Mouse (Mus musculus): ENCODE measurements at regions not wholly inside any gene's neighbourhood (a gene's known extent, or its start where the extent isn't known, plus 50 kb on each side); places are given as distances from the start of the nearest gene placed in this dataset.

DNA sequence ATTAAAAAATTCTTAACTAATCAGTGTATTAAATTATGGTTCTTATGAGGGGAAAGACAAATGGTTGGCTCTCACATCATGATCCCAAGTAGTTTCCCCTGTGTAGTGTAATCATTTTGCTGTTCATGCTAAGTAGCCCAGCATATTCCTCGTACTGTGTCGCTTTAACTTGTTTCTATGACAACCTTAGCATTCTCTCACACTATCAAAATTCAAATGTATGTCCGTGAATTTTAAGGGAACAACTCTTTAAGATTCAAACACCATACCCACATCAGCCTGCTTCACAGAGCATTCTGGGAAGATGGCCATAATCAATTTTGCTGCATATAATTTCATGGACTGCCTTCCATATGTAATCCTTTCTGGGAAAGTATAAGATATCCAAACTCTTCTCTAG, 241.4 kb upstream of the Ubash3b start:
- TF ChIP-seq CTCF (IDR thresholded peaks at IDR 0.05; ENCODE audit: low read depth) = no peak
- 89% methylated on average over 3 of the region's 3 CpGs for WGBS
- Histone ChIP-seq H3K9me3 (ENCODE audit: control insufficient read depth) (no peaks in the 10 kb centered on the region), H3K4me2 (replicated peaks; ENCODE audit: low read depth) (no peak overlapping the region), H3K9ac (ENCODE audit: low read depth, low read length) (no peak overlapping the region), H3K4me1 (replicated peaks; ENCODE audit: control insufficient read depth, insufficient read depth, low read length) (no peaks in the 10 kb centered on the region), H3K27me3 (replicated peaks; ENCODE audit: control insufficient read depth, insufficient read depth, low read length) (no peaks in the 10 kb centered on the region), H3K36me3 (ENCODE audit: control insufficient read depth, insufficient read depth) (no peaks in the 10 kb centered on the region), H3K27ac (ENCODE audit: low read depth, low read length) (no peak overlapping the region), H3K4me3 (ENCODE audit: low read depth, low read length) (no peak overlapping the region)
- no peak for ATAC-seq

DNA sequence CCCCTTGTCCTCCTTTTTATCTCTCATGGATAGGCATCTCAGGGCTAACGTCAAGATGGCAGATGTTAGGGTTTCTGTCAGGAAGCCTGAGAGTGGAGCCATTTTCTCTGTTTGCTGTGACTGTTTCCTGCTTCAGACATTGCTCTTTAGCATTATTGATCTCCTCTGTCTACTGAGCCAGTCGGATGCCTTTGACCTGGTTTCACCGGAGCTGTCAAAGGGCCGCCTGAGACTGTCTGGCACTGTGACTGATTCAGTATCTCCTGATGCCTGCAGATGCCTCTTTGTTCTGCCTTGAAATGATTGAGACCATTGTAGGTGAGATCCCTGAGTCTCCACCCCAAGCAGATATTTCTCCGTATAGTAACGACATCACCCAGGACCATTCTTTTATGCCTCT, 239.5 kb upstream of the Ubash3b start:
- H3K27ac ChIP-seq (ENCODE audit: low read depth, low read length) = no peak overlapping the region
- no peaks in the 10 kb centered on the region for H3K27me3 ChIP-seq (replicated peaks; ENCODE audit: control insufficient read depth, insufficient read depth, low read length)
- no peaks in the 10 kb centered on the region for H3K36me3 ChIP-seq (ENCODE audit: control insufficient read depth, insufficient read depth)
- TF ChIP-seq CTCF (IDR thresholded peaks at IDR 0.05; ENCODE audit: low read depth) = no peak
- no peak overlapping the region for H3K4me3 ChIP-seq (ENCODE audit: low read depth, low read length)
- H3K4me1 ChIP-seq (replicated peaks; ENCODE audit: control insufficient read depth, insufficient read depth, low read length) = no peaks in the 10 kb centered on the region
- no peak overlapping the region for H3K4me2 ChIP-seq (replicated peaks; ENCODE audit: low read depth)
- no peak overlapping the region for H3K9ac ChIP-seq (ENCODE audit: low read depth, low read length)
- ATAC-seq = no peak
- 65% methylated on average over 6 of the region's 6 CpGs for WGBS
- H3K9me3 ChIP-seq (ENCODE audit: control insufficient read depth) = no peaks in the 10 kb centered on the region

DNA sequence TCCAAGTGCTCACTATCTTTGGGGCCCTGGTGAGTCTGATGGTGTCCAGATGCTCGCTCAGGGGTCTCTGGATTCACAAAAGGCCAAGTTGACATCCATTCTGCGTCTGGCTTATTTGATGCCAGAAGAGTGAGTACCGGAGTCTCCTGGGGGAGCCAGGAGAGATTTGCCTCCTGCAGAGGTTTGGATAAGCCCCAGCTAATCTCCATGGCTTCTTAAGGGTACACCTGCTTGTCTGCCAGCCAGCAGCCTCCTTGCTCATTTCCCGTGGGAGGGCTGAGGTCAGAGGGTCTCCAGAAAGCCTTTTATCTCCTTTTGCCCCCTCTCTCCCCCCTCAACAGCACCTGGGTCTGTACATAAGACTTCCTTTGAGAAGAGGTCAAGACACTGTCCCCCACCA, 234.0 kb upstream of the Ubash3b start:
- Histone ChIP-seq H3K9me3 (ENCODE audit: control insufficient read depth) (no peaks in the 10 kb centered on the region), H3K27me3 (replicated peaks; ENCODE audit: control insufficient read depth, insufficient read depth, low read length) (no peaks in the 10 kb centered on the region), H3K4me2 (replicated peaks; ENCODE audit: low read depth) (no peak overlapping the region), H3K4me1 (replicated peaks; ENCODE audit: control insufficient read depth, insufficient read depth, low read length) (no peaks in the 10 kb centered on the region), H3K9ac (ENCODE audit: low read depth, low read length) (no peak overlapping the region), H3K27ac (ENCODE audit: low read depth, low read length) (no peak overlapping the region), H3K4me3 (ENCODE audit: low read depth, low read length) (no peak overlapping the region), H3K36me3 (ENCODE audit: control insufficient read depth, insufficient read depth) (no peaks in the 10 kb centered on the region)
- TF ChIP-seq CTCF (IDR thresholded peaks at IDR 0.05; ENCODE audit: low read depth) = no peak
- no peak for ATAC-seq
- 36% methylated on average over 4 of the region's 4 CpGs for WGBS

DNA sequence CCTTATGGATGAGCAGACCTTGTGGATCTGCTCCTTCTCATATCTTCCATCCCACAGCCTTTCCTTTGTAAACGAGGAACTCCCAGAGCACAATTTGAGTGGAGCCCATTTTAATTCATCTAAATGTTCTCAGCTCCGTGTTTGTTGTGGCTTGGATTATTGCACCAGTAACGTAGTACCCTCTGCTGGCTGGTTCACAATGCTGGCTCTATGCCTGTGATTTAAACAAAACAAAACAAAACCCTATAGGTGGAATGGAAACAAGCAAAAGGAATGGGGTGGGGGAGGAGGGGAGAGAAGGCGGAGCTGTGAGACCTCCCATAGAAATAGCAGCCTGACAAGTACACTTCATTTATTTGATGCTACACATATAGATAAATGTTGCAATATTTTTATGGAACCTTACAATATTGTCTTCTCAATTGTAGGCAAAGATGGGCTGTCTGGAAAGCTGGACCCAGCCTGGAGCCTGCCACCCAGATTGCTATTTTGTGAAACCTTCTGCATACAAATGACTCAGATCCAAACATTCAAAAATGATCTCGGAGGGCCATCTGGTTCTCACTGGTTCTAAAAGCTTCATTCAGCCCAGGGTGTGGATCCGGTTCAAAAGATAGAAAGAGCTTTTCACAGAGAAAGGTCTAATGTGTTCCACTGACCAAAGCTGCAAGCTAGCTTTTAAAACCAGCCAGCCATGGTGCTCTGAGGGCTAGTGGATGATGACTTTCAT, 230.3 kb upstream of the Ubash3b start:
- 55% methylated on average over 6 of the region's 6 CpGs for WGBS
- ATAC-seq = no peak
- Histone ChIP-seq H3K9me3 (ENCODE audit: control insufficient read depth) (no peaks in the 10 kb centered on the region), H3K4me1 (replicated peaks; ENCODE audit: control insufficient read depth, insufficient read depth, low read length) (no peaks in the 10 kb centered on the region), H3K4me2 (replicated peaks; ENCODE audit: low read depth) (no peak overlapping the region), H3K4me3 (ENCODE audit: low read depth, low read length) (no peak overlapping the region), H3K9ac (ENCODE audit: low read depth, low read length) (no peak overlapping the region), H3K27me3 (replicated peaks; ENCODE audit: control insufficient read depth, insufficient read depth, low read length) (no peaks in the 10 kb centered on the region), H3K36me3 (ENCODE audit: control insufficient read depth, insufficient read depth) (no peaks in the 10 kb centered on the region), H3K27ac (ENCODE audit: low read depth, low read length) (no peak overlapping the region)
- no peak for TF ChIP-seq CTCF (IDR thresholded peaks at IDR 0.05; ENCODE audit: low read depth)

DNA sequence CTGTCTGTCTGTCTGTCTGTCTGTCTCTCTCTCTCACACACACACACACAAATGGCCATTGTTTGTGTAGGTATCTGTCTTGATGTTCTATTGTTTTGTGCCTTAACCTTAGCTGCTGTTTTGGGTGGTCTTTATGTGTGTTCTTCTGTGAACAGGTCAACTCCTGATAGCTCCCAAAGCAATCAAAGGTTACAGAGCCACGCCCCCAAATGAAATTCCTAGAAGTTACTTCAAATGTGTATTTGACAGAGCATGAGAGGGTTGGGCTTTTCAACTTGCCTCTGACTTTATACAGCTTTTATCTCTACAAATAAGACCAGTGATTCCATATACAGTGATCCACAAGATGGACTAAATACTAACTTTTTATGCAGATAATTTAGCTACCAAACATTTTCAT, 217.8 kb upstream of the Ubash3b start:
- Histone ChIP-seq H3K4me2 (replicated peaks; ENCODE audit: low read depth) (no peak overlapping the region), H3K36me3 (ENCODE audit: control insufficient read depth, insufficient read depth) (no peaks in the 10 kb centered on the region), H3K9ac (ENCODE audit: low read depth, low read length) (no peak overlapping the region), H3K9me3 (ENCODE audit: control insufficient read depth) (no peaks in the 10 kb centered on the region), H3K27ac (ENCODE audit: low read depth, low read length) (no peak overlapping the region), H3K4me1 (replicated peaks; ENCODE audit: control insufficient read depth, insufficient read depth, low read length) (no peaks in the 10 kb centered on the region), H3K27me3 (replicated peaks; ENCODE audit: control insufficient read depth, insufficient read depth, low read length) (no peaks in the 10 kb centered on the region), H3K4me3 (ENCODE audit: low read depth, low read length) (no peak overlapping the region)
- TF ChIP-seq CTCF (IDR thresholded peaks at IDR 0.05; ENCODE audit: low read depth) = no peak
- WGBS = 57% methylated on average over 1 of the region's 1 CpGs
- ATAC-seq = no peak

DNA sequence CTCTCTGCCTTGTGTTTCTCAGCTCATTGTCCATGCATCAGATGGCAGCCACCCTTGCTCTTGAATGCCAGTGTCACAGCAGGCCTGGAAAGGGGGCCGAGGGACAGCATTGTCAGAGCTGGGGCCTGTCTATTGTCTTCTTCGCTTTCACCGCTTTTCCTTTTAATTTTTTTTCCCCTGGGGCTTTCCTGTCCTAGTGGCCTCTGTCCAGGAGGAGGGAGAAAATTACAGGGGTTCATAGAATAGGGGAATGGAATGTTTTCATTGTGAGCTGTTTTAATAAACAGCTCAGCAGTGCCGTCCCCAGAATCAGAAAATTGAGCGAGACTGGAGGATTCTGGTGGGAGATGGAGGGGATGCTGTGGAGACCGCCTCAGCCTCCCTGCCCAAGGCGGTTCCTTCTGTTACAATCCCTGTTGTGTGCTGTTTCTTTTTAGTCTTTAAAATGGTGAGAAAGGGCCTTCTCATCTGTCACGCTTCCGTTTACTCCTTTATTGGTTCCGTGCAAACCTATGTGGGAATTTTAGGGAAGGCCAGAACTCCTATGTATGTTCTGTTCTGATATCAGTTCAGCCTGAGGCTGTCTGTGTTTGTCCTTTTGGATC, 217.2 kb upstream of the Ubash3b start:
- TF ChIP-seq CTCF (IDR thresholded peaks at IDR 0.05; ENCODE audit: low read depth) = no peak
- Histone ChIP-seq H3K9me3 (ENCODE audit: control insufficient read depth) (no peaks in the 10 kb centered on the region), H3K27me3 (replicated peaks; ENCODE audit: control insufficient read depth, insufficient read depth, low read length) (no peaks in the 10 kb centered on the region), H3K9ac (ENCODE audit: low read depth, low read length) (no peak overlapping the region), H3K4me1 (replicated peaks; ENCODE audit: control insufficient read depth, insufficient read depth, low read length) (no peaks in the 10 kb centered on the region), H3K4me2 (replicated peaks; ENCODE audit: low read depth) (no peak overlapping the region), H3K27ac (ENCODE audit: low read depth, low read length) (no peak overlapping the region), H3K4me3 (ENCODE audit: low read depth, low read length) (no peak overlapping the region), H3K36me3 (ENCODE audit: control insufficient read depth, insufficient read depth) (no peaks in the 10 kb centered on the region)
- WGBS = 78% methylated on average over 10 of the region's 10 CpGs
- no peak for ATAC-seq
